Mouse (Mus musculus) heart, embryonic 13.5 days (tissue): ENCODE measurements around the gene Coro6. TPM values are rescaled to one million over a fixed set of nuclear protein-coding genes. Genes with fewer than 3 reads are reported as not detected.

Source experiments
- ATAC-seq: fragments of 200-750 bp; cut with Nextera tagmentation; 2 replicates; pipeline ENCODE4 v1.8.0; 2017; ENCODE audit warnings: moderate TSS enrichment; ENCODE audit not compliant: insufficient number of reproducible peaks, low FRiP score, low TSS enrichment; ENCODE audit errors: extremely low read depth
- H3K27ac ChIP-seq: fragments of 300-500 bp; sonication (generic); replicated peaks from 2 replicates; pipeline ENCODE4 v1.5.1; 2015; ENCODE audit warnings: moderate library complexity, mild to moderate bottlenecking, inconsistent platforms
- H3K27me3 ChIP-seq: fragments of 300-500 bp; sonication (generic); replicated peaks from 2 replicates; pipeline ENCODE4 v1.6.1; 2015; ENCODE audit warnings: mild to moderate bottlenecking, inconsistent platforms
- H3K36me3 ChIP-seq: fragments of 300-500 bp; sonication (generic); 2 replicates; pipeline ENCODE4 v1.6.1; 2015; ENCODE audit warnings: mild to moderate bottlenecking, inconsistent platforms
- H3K4me1 ChIP-seq: fragments of 300-500 bp; sonication (generic); 2 replicates; pipeline ENCODE4 v1.6.1; 2015; ENCODE audit warnings: inconsistent platforms
- H3K4me2 ChIP-seq: fragments of 300-500 bp; sonication (generic); 2 replicates; pipeline ENCODE4 v1.6.1; 2015; ENCODE audit warnings: inconsistent platforms, mild to moderate bottlenecking, moderate library complexity
- H3K4me3 ChIP-seq: fragments of 300-500 bp; sonication (generic); 2 replicates; pipeline ENCODE4 v1.5.1; 2015; ENCODE audit warnings: moderate library complexity, mild to moderate bottlenecking, inconsistent platforms
- H3K9ac ChIP-seq: fragments of 300-500 bp; sonication (generic); 2 replicates; pipeline ENCODE4 v1.6.1; 2015; ENCODE audit warnings: inconsistent platforms, mild to moderate bottlenecking, moderate library complexity
- H3K9me3 ChIP-seq: fragments of 300-500 bp; sonication (generic); 2 replicates; pipeline ENCODE4 v1.6.1; 2016; ENCODE audit warnings: inconsistent platforms
- WGBS: fragments of 180-500 bp; shearing (Covaris S2); methylation state at CpG from one replicate; pipeline ENCODE4 v1.1.7; 2015; ENCODE audit warnings: mixed read lengths; 5-methylcytosine and 5-hydroxymethylcytosine counted together
- polyA plus RNA-seq: library from polyadenylated mRNA; unstranded; fragments of >200 nt; fragmentation: Nextera tagmentation; extraction: Ambion mirVana; gene quantifications from 2 replicates; pipeline ENCODE4 v1.2.1, GENCODE M21; 2015

The Coro6 gene
- polyA plus RNA-seq = 28.8 and 30.1 TPM in 2 replicates

DNA sequence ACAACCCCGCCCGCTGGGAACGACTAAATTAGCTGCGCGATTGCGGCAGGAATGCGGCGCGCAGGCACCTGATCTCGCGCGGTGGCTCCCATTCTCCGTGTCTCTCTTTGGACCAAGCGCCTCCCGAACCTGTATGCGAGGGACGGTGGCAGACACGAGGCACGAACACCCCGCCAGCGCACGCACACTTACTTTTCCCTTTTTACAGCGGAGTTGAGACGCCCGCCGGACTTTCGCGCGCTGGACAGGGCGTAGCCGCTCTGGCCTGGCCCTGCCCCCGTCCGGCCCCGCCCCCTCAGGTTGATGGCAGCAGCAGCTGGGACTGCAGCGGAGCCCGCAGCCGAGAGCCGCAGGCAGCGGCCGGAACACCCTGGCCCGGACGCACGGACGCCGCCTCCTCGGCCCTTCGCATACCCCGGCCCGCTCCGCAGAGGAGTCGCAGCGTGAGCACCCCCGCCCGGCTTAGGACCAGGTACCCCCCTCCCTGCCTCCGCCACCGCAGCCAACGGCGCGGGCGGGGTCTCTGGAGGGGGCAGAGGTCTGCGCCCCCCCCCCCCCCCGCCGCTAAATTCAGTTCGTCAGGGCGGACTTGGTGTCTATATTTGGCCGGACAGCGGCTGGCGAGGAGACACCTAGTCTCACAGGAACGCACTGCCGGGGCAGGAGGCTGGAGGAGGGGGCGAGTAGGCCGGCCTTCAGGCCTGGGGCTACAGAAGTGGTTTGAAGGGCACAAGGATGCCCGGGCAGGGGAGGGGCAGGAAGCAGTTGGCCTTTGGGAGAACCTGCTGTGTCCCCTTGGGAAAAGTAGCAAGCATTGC, at the start of gene Coro6:
Gene Coro6, plus strand, starts transcription at position 129 of the 818 bp plus-strand sequence.
- WGBS = 1% methylated on average over 71 of the region's 73 CpGs
- H3K4me3 ChIP-seq = peak within 1 kb of the TSS; percentile 67
- H3K4me2 ChIP-seq = peak within 1 kb of the TSS; percentile 88
- peak within 1 kb of the TSS; percentile 95 for H3K27ac ChIP-seq
- no peaks in the 10 kb centered on the region for H3K9me3 ChIP-seq
- H3K4me1 ChIP-seq = peaks cover 61% of the 10 kb centered on the region
- H3K9ac ChIP-seq = peak within 1 kb of the TSS; percentile 89
- peaks cover 36% of the 10 kb centered on the region for H3K27me3 ChIP-seq
- peaks cover 19% of the 10 kb centered on the region; the same call in 1 of the 2 replicates for H3K36me3 ChIP-seq
- peak; percentile 64; the same call in 1 of the 2 replicates for ATAC-seq

DNA sequence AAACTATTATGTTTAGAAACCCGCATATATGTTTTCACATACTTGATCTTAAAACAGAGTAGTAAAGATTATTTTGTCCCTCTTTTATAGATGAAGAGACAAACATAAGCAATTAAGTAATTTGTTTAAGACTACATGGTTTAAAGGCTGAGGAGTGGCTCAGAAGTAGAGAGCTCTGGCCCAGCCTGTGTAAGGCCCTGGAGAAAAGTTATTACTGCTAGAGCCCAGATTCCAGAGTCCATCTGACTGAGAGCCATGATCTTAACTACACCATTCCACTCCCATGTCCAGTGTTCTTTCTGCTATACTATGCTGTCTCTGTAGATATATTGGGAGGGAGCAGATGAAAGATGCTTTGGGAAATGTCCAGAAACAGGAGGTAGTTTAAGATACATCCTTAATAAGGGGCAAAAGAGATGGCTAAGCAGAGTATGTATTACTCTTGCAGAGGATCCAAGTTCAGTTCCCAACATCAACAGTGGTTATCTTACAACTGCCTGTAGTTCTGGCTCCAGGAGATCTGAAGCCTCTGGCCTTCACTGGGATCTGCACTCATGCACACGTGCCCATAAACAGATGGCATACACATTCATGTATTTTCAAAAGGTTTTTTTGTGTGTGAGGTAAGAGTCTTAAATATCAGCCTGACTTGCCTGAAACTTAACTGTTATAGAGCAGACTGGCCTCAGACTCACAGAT, 47.9 kb upstream of the Coro6 start:
- WGBS = 75% methylated on average over 2 of the region's 2 CpGs
- no peak overlapping the region for H3K4me2 ChIP-seq
- no peak overlapping the region for H3K9ac ChIP-seq
- H3K4me3 ChIP-seq = no peak overlapping the region
- H3K4me1 ChIP-seq = peaks cover 27% of the 10 kb centered on the region
- 0 out of 2 replicates have a peak overlapping the region, but pooled peaks have one; percentile 5 for H3K27ac ChIP-seq
- peaks cover 7% of the 10 kb centered on the region for H3K36me3 ChIP-seq
- no peak for ATAC-seq
- H3K27me3 ChIP-seq = no peaks in the 10 kb centered on the region
- H3K9me3 ChIP-seq = no peaks in the 10 kb centered on the region

DNA sequence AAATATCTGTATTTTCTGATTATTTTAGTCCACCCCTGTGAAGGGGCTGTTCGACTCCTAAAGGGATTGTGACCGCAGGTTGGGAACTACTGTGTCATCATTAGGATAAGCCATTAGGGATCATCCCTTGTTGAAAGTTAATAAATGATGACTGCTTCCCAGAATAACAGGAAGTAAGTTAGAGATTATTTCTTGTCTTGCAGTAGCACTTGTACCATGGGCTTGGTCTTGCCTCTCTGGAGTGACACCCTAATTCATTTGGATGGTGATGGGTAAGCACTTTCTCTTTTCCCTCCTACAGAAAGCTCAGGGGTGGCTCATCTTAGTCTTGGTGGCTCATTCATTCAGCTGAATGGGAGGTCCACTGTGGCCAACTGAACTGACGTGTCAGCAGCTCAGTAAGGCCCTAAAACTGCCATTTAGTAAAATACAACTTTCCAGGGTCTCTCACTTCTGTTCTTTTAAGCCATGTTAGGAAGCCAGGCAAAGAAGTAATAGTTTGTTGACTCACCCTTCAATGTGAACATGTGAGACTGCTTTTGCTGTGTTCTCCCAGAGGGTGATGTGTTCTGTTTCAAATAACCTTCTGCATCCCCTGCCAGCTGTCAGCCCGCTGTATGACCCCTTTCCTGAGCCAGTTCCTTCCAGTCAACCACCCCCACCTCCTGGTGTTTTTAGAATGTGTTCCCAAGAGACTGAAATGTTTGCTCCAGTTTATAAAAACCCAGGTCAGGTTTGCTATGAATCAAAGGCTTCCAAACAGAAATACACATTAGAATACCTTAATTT, 45.8 kb upstream of the Coro6 start:
- Histone ChIP-seq H3K4me3 (no peak overlapping the region), H3K36me3 (peaks cover 12% of the 10 kb centered on the region), H3K4me2 (no peak overlapping the region), H3K9me3 (no peaks in the 10 kb centered on the region), H3K27me3 (no peaks in the 10 kb centered on the region), H3K27ac (peak overlapping the region; percentile 68), H3K9ac (0 out of 2 replicates have a peak overlapping the region, but pooled peaks have one; percentile 9), H3K4me1 (peaks cover 39% of the 10 kb centered on the region)
- no peak for ATAC-seq
- WGBS = 64% methylated on average over 4 of the region's 4 CpGs

DNA sequence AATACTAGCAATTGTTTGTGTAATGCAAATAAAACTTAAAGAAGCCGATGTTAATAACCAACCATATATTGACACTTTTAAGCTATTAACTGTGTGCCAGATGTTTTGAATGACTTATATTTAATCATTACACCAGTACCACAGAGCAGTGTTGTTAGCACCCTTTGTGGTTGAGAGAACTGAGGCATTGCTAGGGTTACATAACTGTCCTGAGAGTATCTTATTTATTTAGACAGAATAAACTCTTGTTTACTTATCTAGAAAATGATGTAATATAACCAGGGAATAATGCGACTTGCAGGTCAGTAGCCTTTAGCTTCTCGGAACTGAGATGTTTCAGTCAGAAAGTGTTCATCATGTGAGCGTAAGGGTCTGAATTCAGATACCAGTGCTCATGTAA, 44.2 kb upstream of the Coro6 start:
- H3K9me3 ChIP-seq = no peaks in the 10 kb centered on the region

DNA sequence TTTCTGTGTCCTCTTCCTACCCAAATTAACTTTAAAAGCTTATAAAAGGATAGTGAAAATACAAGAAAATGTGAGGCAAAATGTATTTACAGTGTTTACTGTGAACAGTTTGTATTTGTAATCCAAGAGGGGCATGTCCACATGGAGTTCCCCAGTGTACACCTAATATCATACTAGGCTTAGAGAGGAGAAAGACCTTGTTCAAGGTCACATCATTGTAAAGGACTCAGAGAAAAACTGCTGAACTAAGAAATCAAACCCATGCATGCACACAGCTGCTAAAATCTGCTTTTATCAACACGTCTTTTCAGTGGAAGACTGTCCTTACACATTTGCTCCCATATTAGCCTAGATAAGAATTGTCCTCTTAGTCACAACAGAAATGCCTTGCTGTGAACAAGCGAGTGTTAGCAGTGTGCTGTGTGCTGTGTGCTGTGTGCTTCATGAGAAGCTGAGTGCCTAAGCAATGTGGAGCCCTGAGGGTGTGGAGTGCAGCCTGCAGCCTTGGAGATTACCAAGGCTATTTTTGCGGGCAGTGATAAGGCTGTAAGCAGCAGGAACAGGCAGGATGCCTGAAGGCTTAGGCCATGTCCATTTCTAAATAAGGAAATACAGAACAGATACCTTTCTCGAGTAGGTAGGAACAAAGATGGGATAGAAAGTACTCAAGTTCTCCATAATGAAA, 38.9 kb upstream of the Coro6 start:
- Histone ChIP-seq H3K9ac (peak overlapping the region; percentile 69; the same call in 1 of the 2 replicates), H3K36me3 (peaks cover 63% of the 10 kb centered on the region), H3K4me1 (peaks cover 47% of the 10 kb centered on the region), H3K27ac (peak overlapping the region; percentile 95), H3K4me3 (no peak overlapping the region), H3K4me2 (peak overlapping the region; percentile 32), H3K9me3 (no peaks in the 10 kb centered on the region), H3K27me3 (no peaks in the 10 kb centered on the region)
- 7% methylated on average over 4 of the region's 4 CpGs for WGBS
- ATAC-seq = peak; percentile 91

More for the DNA sequence above, 44.2 kb upstream of the Coro6 start:
- Histone ChIP-seq H3K4me2 (no peak overlapping the region), H3K4me3 (no peak overlapping the region), H3K4me1 (peaks cover 54% of the 10 kb centered on the region), H3K9ac (no peak overlapping the region), H3K36me3 (peaks cover 26% of the 10 kb centered on the region), H3K27ac (no peak overlapping the region), H3K27me3 (no peaks in the 10 kb centered on the region)
- ATAC-seq = no peak
- WGBS = 87% methylated on average over 4 of the region's 4 CpGs

DNA sequence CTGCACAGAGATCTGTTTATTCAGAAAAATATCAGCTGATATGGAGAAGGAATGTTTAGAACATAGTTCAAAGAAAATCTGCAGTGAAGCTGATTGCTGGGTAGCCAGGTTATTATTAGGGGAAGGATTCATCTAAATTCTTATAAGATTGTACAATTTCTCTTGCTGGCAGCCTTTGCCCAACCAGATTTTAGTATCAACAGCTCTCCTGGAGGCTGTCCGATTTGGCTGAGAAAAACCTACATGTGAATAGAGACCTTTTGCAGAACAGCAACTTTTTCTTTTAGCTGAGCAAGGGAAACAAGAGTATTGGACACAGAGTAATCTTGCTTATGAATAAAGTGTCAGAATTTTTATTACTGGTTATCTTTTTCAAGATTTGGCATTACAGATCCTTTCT, 33.8 kb upstream of the Coro6 start:
- no peak overlapping the region for H3K4me2 ChIP-seq
- no peak overlapping the region for H3K4me3 ChIP-seq
- no peak for ATAC-seq
- H3K4me1 ChIP-seq = peaks cover 19% of the 10 kb centered on the region
- H3K27me3 ChIP-seq = no peaks in the 10 kb centered on the region
- H3K9me3 ChIP-seq = no peaks in the 10 kb centered on the region
- 71% methylated on average over 1 of the region's 1 CpGs for WGBS
- peaks cover 79% of the 10 kb centered on the region for H3K36me3 ChIP-seq
- peak overlapping the region; percentile 26 for H3K27ac ChIP-seq
- no peak overlapping the region for H3K9ac ChIP-seq

DNA sequence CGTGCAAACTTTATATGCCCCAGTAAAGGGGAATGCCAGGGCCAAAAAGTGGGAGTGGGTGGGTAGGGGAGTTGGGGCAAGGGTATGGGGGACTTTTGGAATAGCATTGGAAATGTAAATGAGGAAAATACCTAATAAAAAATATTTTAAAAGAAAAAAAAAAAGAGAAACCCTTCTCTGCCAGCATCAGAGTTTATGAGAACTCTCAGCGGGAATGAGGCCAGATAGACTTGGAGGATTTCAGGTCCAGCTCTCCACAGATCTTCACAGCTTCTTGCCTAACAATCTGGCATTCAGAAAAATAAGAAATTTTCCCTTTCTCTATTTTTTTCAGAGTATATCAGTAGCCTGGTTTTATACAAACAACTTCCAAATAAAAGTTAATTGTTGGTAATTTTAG, 25.2 kb upstream of the Coro6 start:
- Histone ChIP-seq H3K9ac (no peak overlapping the region), H3K4me3 (no peak overlapping the region), H3K4me2 (no peak overlapping the region), H3K9me3 (no peaks in the 10 kb centered on the region), H3K27me3 (no peaks in the 10 kb centered on the region), H3K36me3 (peaks cover 56% of the 10 kb centered on the region), H3K27ac (no peak overlapping the region), H3K4me1 (peaks cover 18% of the 10 kb centered on the region)
- ATAC-seq = no peak
- WGBS = 86% methylated on average over 2 of the region's 2 CpGs

DNA sequence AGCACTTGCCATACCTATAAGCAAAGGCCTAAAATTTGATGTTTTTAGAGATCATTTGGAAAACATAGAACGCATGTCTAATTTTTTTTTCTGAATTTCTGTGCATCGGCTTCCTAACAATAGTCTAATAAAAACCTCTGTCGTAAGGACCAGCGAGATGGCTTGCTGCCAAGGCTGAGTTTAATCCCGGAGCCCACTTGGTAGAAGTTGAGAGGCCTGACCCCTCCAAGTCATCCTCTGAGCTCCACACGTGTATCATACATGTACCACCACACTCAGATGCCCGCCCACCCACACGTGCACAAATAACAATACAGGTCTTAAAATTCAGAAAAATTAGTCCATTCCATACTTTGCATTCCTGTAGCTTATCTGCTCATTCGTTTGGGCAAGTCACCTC, 22.1 kb upstream of the Coro6 start:
- no peak for ATAC-seq

DNA sequence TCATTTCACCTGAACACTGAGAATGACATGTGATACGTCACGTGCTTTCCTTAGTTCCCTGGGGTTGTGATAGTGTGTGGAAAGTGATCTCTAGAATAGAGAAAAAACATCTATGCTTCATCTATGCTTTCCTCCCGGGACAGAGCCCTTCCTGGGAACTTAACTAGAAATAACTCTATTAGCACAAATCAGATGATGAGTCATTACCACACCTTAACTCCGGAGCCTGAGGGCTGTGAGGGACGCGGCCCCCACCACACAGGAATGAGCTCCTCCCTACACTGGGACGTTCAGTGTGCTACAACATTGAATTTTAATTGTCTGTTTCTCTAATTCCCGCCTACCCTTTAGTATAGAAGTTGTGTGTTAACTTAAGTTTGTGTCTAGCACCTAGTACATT, 21.2 kb upstream of the Coro6 start:
- H3K9ac ChIP-seq = no peak overlapping the region
- ATAC-seq = no peak
- H3K4me2 ChIP-seq = no peak overlapping the region
- no peaks in the 10 kb centered on the region for H3K27me3 ChIP-seq
- H3K9me3 ChIP-seq = no peaks in the 10 kb centered on the region
- peaks cover 72% of the 10 kb centered on the region for H3K36me3 ChIP-seq
- WGBS = 70% methylated on average over 8 of the region's 8 CpGs
- H3K4me3 ChIP-seq = no peak overlapping the region
- H3K4me1 ChIP-seq = peaks cover 52% of the 10 kb centered on the region
- peak overlapping the region; percentile 62 for H3K27ac ChIP-seq

More for the DNA sequence above, 22.1 kb upstream of the Coro6 start:
- Histone ChIP-seq H3K4me2 (no peak overlapping the region), H3K9ac (no peak overlapping the region), H3K4me1 (peaks cover 48% of the 10 kb centered on the region), H3K4me3 (no peak overlapping the region), H3K9me3 (no peaks in the 10 kb centered on the region), H3K36me3 (peaks cover 68% of the 10 kb centered on the region), H3K27me3 (no peaks in the 10 kb centered on the region), H3K27ac (peak overlapping the region; percentile 62)
- WGBS = 58% methylated on average over 9 of the region's 9 CpGs

DNA sequence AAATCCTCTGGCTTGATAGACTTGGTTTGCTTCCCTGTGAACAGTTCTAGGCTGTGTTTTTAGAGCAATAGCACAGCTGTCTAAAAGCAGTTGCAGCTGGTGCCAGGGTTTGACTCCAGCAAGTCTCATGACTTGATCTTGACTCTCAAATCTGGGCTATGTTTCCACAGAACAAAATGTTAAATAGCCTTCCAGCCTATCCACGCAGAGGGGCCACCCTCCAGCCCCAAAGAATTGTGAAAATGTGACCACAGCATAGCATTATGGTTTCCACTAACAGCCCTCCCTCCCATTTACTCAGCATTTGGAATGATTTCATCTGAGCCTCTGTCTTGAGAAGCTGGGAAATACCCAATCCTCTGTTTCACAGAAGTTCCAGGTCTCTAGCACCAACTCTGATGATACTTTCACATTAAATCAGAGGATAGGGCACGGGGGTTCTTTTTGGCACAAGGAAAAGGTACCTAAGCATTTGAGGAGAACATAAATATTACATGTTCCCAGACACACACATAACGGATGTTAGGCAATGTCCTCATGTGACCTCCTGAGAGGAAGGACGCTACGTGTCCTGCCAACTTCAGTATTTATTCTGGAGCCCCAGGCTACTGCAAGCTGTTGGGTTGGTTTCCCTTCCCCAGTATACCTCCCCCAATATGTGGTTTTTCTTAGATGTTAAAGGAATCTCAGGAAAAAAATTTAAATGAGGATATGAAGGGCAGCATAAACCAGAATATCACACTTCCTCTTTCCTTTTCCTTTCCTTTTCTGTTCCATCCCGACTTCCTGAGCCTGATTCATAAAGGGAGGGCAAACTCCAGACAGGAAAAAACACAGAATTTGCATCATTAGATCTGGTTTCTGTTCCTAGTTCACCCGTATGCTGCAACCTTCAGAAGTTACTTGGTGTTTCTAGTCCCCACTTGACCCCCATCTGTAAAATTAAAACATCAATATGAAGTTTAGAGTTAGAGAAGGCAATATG, 19.7 kb upstream of the Coro6 start:
- 67% methylated on average over 7 of the region's 7 CpGs for WGBS
- Histone ChIP-seq H3K4me3 (no peak overlapping the region), H3K4me1 (peaks cover 61% of the 10 kb centered on the region), H3K9ac (no peak overlapping the region), H3K4me2 (no peak overlapping the region), H3K27ac (peak overlapping the region; percentile 46), H3K36me3 (peaks cover 82% of the 10 kb centered on the region), H3K27me3 (no peaks in the 10 kb centered on the region), H3K9me3 (no peaks in the 10 kb centered on the region)
- ATAC-seq = no peak
